Mouse (Mus musculus) liver, embryonic 16.5 days (tissue): ENCODE measurements around the gene Insm2. TPM values are rescaled to one million over a fixed set of nuclear protein-coding genes. Genes with fewer than 3 reads are reported as not detected.
"Not testable (repeated sequence)": the region's sequence is repeated elsewhere in the genome, so short reads cannot be mapped to it uniquely, and the experiment has no call there.

Source experiments
- ATAC-seq: fragments of 200-750 bp; cut with Nextera tagmentation; 2 replicates; pipeline ENCODE4 v1.8.0; 2017; ENCODE audit warnings: low read depth, mild to moderate bottlenecking, moderate number of reproducible peaks, moderate library complexity
- H3K27ac ChIP-seq: fragments of 300-500 bp; sonication (generic); 2 replicates; pipeline ENCODE4 v1.5.1; 2014; ENCODE audit warnings: mild to moderate bottlenecking, low read length
- H3K27me3 ChIP-seq: fragments of 300-500 bp; sonication (generic); 2 replicates; pipeline ENCODE4 v1.6.1; 2014; ENCODE audit warnings: low read depth, low read length, mixed read lengths; ENCODE audit not compliant: control insufficient read depth, insufficient read depth
- H3K36me3 ChIP-seq: fragments of 300-500 bp; sonication (generic); 2 replicates; pipeline ENCODE4 v1.6.1; 2014; ENCODE audit warnings: mild to moderate bottlenecking; ENCODE audit not compliant: control insufficient read depth, insufficient read depth
- H3K4me1 ChIP-seq: fragments of 300-500 bp; sonication (generic); 2 replicates; pipeline ENCODE4 v1.6.1; 2014; ENCODE audit warnings: low read depth, low read length, mixed read lengths; ENCODE audit not compliant: control insufficient read depth
- H3K4me2 ChIP-seq: fragments of 300-500 bp; sonication (generic); 2 replicates; pipeline ENCODE4 v1.6.1; 2014; ENCODE audit warnings: low read depth, low read length, mixed read lengths
- H3K4me3 ChIP-seq: fragments of 300-500 bp; sonication (generic); 2 replicates; pipeline ENCODE4 v1.5.1; 2014; ENCODE audit warnings: low read depth, mild to moderate bottlenecking, low read length
- H3K9ac ChIP-seq: fragments of 300-500 bp; sonication (generic); 2 replicates; pipeline ENCODE4 v1.6.1; 2014; ENCODE audit warnings: low read depth, low read length
- H3K9me3 ChIP-seq: fragments of 300-500 bp; sonication (generic); replicated peaks from 2 replicates; pipeline ENCODE4 v1.6.1; 2016; ENCODE audit warnings: low read length; ENCODE audit not compliant: control insufficient read depth
- WGBS: fragments of 180-500 bp; shearing (Covaris S2); extraction: QIAGEN DNeasy Blood & Tissue Kit; methylation state at CpG from one replicate; pipeline ENCODE4 v1.1.7; 2014; ENCODE audit not compliant: insufficient replicate concordance; 5-methylcytosine and 5-hydroxymethylcytosine counted together
- polyA plus RNA-seq: library from polyadenylated mRNA; unstranded; fragments of >200 nt; fragmentation: Nextera tagmentation; extraction: Ambion mirVana; gene quantifications from 2 replicates; pipeline ENCODE4 v1.2.1, GENCODE M21; 2015

Insm2 gene
- polyA plus RNA-seq, 1 experiment from 2014 or later, result not detected

GRCm38 (mm10) chr12:55565867-55566266 is 33.4 kb upstream of the Insm2 start:
- Histone ChIP-seq H3K9me3 (no peaks in the 10 kb centered on the region), H3K4me2 (no peak overlapping the region), H3K9ac (no peak overlapping the region), H3K27ac (no peak overlapping the region), H3K4me3 (no peak overlapping the region), H3K27me3 (no peaks in the 10 kb centered on the region), H3K36me3 (no peaks in the 10 kb centered on the region), H3K4me1 (no peaks in the 10 kb centered on the region)
- ATAC-seq, result no peak
- WGBS, result 64% methylated on average over 9 of the region's 9 CpGs

- Histone ChIP-seq H3K9me3 (no peaks in the 10 kb centered on the region), H3K27ac (no peak overlapping the region), H3K4me3 (no peak overlapping the region), H3K9ac (no peak overlapping the region), H3K4me2 (no peak overlapping the region), H3K27me3 (no peaks in the 10 kb centered on the region), H3K4me1 (no peaks in the 10 kb centered on the region), H3K36me3 (no peaks in the 10 kb centered on the region)
- no peak for ATAC-seq
- WGBS, result 75% methylated on average over 5 of the region's 5 CpGs
These were observed 32.4 kb upstream of the Insm2 start for GRCm38 (mm10) chr12:55566837-55567236.

- H3K27ac ChIP-seq, result no peak overlapping the region
- H3K4me1 ChIP-seq, result no peaks in the 10 kb centered on the region
- H3K4me3 ChIP-seq, result no peak overlapping the region
- no peak overlapping the region for H3K4me2 ChIP-seq
- no peak for ATAC-seq
- no peak overlapping the region for H3K9ac ChIP-seq
- H3K27me3 ChIP-seq, result no peaks in the 10 kb centered on the region
- no peaks in the 10 kb centered on the region for H3K36me3 ChIP-seq
- 63% methylated on average over 3 of the region's 3 CpGs for WGBS
- H3K9me3 ChIP-seq, result no peaks in the 10 kb centered on the region
These were observed 30.8 kb upstream of the Insm2 start for GRCm38 (mm10) chr12:55568466-55568865.

- Histone ChIP-seq H3K36me3 (no peaks in the 10 kb centered on the region), H3K4me2 (no peak overlapping the region), H3K4me1 (no peaks in the 10 kb centered on the region), H3K4me3 (no peak overlapping the region), H3K9me3 (no peaks in the 10 kb centered on the region), H3K27ac (no peak overlapping the region), H3K9ac (no peak overlapping the region), H3K27me3 (no peaks in the 10 kb centered on the region)
- ATAC-seq, result no peak
- 21% methylated on average over 6 of the region's 6 CpGs for WGBS
These were observed 29.6 kb upstream of the Insm2 start for GRCm38 (mm10) chr12:55569676-55570075.

- no peak overlapping the region for H3K4me2 ChIP-seq
- 70% methylated on average over 9 of the region's 9 CpGs for WGBS
- no peak overlapping the region for H3K9ac ChIP-seq
- ATAC-seq, result no peak
- no peak overlapping the region for H3K27ac ChIP-seq
- H3K4me1 ChIP-seq, result no peaks in the 10 kb centered on the region
- no peak overlapping the region for H3K4me3 ChIP-seq
- H3K9me3 ChIP-seq, result no peaks in the 10 kb centered on the region
- no peaks in the 10 kb centered on the region for H3K36me3 ChIP-seq
- H3K27me3 ChIP-seq, result no peaks in the 10 kb centered on the region
These were observed 28.6 kb upstream of the Insm2 start for GRCm38 (mm10) chr12:55570646-55571045.

- WGBS, result 69% methylated on average over 11 of the region's 11 CpGs
- Histone ChIP-seq H3K9ac (no peak overlapping the region), H3K36me3 (no peaks in the 10 kb centered on the region), H3K9me3 (no peaks in the 10 kb centered on the region), H3K27me3 (no peaks in the 10 kb centered on the region), H3K4me1 (no peaks in the 10 kb centered on the region), H3K4me2 (no peak overlapping the region), H3K4me3 (no peak overlapping the region), H3K27ac (no peak overlapping the region)
- ATAC-seq, result no peak
These were observed 28.0 kb upstream of the Insm2 start for GRCm38 (mm10) chr12:55571181-55571580.

GRCm38 (mm10) chr12:55571661-55572060 is 27.6 kb upstream of the Insm2 start:
- no peaks in the 10 kb centered on the region for H3K27me3 ChIP-seq
- H3K27ac ChIP-seq, result no peak overlapping the region
- no peaks in the 10 kb centered on the region for H3K4me1 ChIP-seq
- H3K4me2 ChIP-seq, result no peak overlapping the region
- no peak overlapping the region for H3K4me3 ChIP-seq
- no peaks in the 10 kb centered on the region for H3K9me3 ChIP-seq
- no peak for ATAC-seq
- no peaks in the 10 kb centered on the region for H3K36me3 ChIP-seq
- 72% methylated on average over 10 of the region's 10 CpGs for WGBS
- no peak overlapping the region for H3K9ac ChIP-seq

GRCm38 (mm10) chr12:55573089-55573488 is 26.1 kb upstream of the Insm2 start:
- no peak for ATAC-seq
- Histone ChIP-seq H3K9ac (no peak overlapping the region), H3K4me1 (no peaks in the 10 kb centered on the region), H3K9me3 (no peaks in the 10 kb centered on the region), H3K27me3 (no peaks in the 10 kb centered on the region), H3K36me3 (no peaks in the 10 kb centered on the region), H3K27ac (no peak overlapping the region), H3K4me2 (no peak overlapping the region), H3K4me3 (no peak overlapping the region)

- Histone ChIP-seq H3K4me3 (no peak overlapping the region), H3K9me3 (no peaks in the 10 kb centered on the region), H3K4me2 (no peak overlapping the region), H3K36me3 (no peaks in the 10 kb centered on the region), H3K27me3 (no peaks in the 10 kb centered on the region), H3K9ac (no peak overlapping the region), H3K4me1 (no peaks in the 10 kb centered on the region), H3K27ac (no peak overlapping the region)
- 16% methylated on average over 6 of the region's 6 CpGs for WGBS
- no peak for ATAC-seq
These were observed 25.4 kb upstream of the Insm2 start for GRCm38 (mm10) chr12:55573794-55574193.

- not testable (repeated sequence) for H3K4me2 ChIP-seq, H3K27me3 ChIP-seq, H3K4me1 ChIP-seq, H3K27ac ChIP-seq, ATAC-seq, H3K9me3 ChIP-seq, H3K4me3 ChIP-seq, H3K9ac ChIP-seq, H3K36me3 ChIP-seq
- WGBS, result 46% methylated on average over 9 of the region's 9 CpGs
These were observed 12.3 kb upstream of the Insm2 start for GRCm38 (mm10) chr12:55586936-55587335.
